Comparison of ENCODE assay signal across 8 mouse cellular contexts in genomic region chr2:119619002-119619401, GRCm38 (mm10). TPM values are rescaled to one million over a fixed set of nuclear protein-coding genes. Genes with fewer than 3 reads are reported as not detected.
DNase-seq lines count a peak whose midpoint lies in the region; ATAC-seq and TF ChIP-seq lines count a peak whose summit lies in the region.
"Not testable (repeated sequence)": the region's sequence is repeated elsewhere in the genome, so short reads cannot be mapped to it uniquely, and the experiment has no call there.

No protein-coding gene starts in this region.

- ATAC-seq in embryonic facial prominence, embryonic 13.5 days (ENCODE audit: insufficient number of reproducible peaks, insufficient read depth, low FRiP score, low TSS enrichment, low read depth); hindbrain, embryonic 12.5 days (ENCODE audit: low FRiP score); kidney, embryonic 15.5 days (replicated peaks; ENCODE audit: low FRiP score); liver, embryonic 12.5 days; neural tube, embryonic 15.5 days (ENCODE audit: low FRiP score): not testable (repeated sequence)

- not testable (repeated sequence) for DNase-seq in gastrocnemius, adult 2 months; midbrain, embryonic 10.5 days (ENCODE audit: low spot score)

- peak overlapping the region; percentile 72 for H3K4me2 ChIP-seq in embryonic facial prominence, embryonic 13.5 days
- peak overlapping the region; percentile 96 for H3K4me2 ChIP-seq in hindbrain, embryonic 12.5 days (replicated peaks)
- peak overlapping the region; percentile 76 for H3K4me2 ChIP-seq in kidney, embryonic 15.5 days
- H3K4me2 ChIP-seq in liver, embryonic 12.5 days: peak overlapping the region; percentile 77
- H3K4me2 ChIP-seq in neural tube, embryonic 15.5 days: peak overlapping the region; percentile 94

- H3K9me3 ChIP-seq in ES-Bruce4 (replicated peaks; ENCODE audit: control insufficient read depth, insufficient read depth, low read length, poor library complexity, severe bottlenecking); embryonic facial prominence, embryonic 13.5 days; hindbrain, embryonic 12.5 days (replicated peaks); kidney, embryonic 15.5 days (replicated peaks); liver, embryonic 12.5 days (replicated peaks); midbrain, embryonic 10.5 days (replicated peaks); neural tube, embryonic 15.5 days (replicated peaks): not testable (repeated sequence)

- not testable (repeated sequence) for TF ChIP-seq EP300 in ES-Bruce4 (IDR thresholded peaks at IDR 0.05; ENCODE audit: insufficient read depth, low read depth, low read length)

- H3K36me3 ChIP-seq in ES-Bruce4 (ENCODE audit: control insufficient read depth, insufficient read depth, low read length, poor library complexity, severe bottlenecking); hindbrain, embryonic 12.5 days; neural tube, embryonic 15.5 days: not testable (repeated sequence)
- H3K36me3 ChIP-seq in embryonic facial prominence, embryonic 13.5 days: peaks cover 10% of the 10 kb centered on the region
- H3K36me3 ChIP-seq in kidney, embryonic 15.5 days: peaks cover 15% of the 10 kb centered on the region
- peaks cover 40% of the 10 kb centered on the region for H3K36me3 ChIP-seq in liver, embryonic 12.5 days
- H3K36me3 ChIP-seq in midbrain, embryonic 10.5 days: peaks cover 29% of the 10 kb centered on the region

- H3K27me3 ChIP-seq in ES-Bruce4 (ENCODE audit: control insufficient read depth, insufficient read depth, low read length, poor library complexity, severe bottlenecking); embryonic facial prominence, embryonic 13.5 days; hindbrain, embryonic 12.5 days; kidney, embryonic 15.5 days; liver, embryonic 12.5 days (replicated peaks); midbrain, embryonic 10.5 days (ENCODE audit: low read depth, poor library complexity, severe bottlenecking); neural tube, embryonic 15.5 days (replicated peaks): not testable (repeated sequence)

- WGBS in embryonic facial prominence, embryonic 13.5 days: 15% methylated on average over 6 of the region's 6 CpGs
- WGBS in hindbrain, embryonic 12.5 days: 12% methylated on average over 6 of the region's 6 CpGs
- WGBS in kidney, embryonic 15.5 days: 8% methylated on average over 6 of the region's 6 CpGs
- 7% methylated on average over 6 of the region's 6 CpGs for WGBS in liver, embryonic 12.5 days (ENCODE audit: insufficient replicate concordance)
- 18% methylated on average over 6 of the region's 6 CpGs for WGBS in midbrain, embryonic 10.5 days
- WGBS in neural tube, embryonic 15.5 days: 9% methylated on average over 6 of the region's 6 CpGs

- TF ChIP-seq POLR2A in ES-Bruce4 (IDR thresholded peaks at IDR 0.05; ENCODE audit: insufficient read depth, low read length): not testable (repeated sequence)

- H3K9ac ChIP-seq in ES-Bruce4 (ENCODE audit: low read depth, poor library complexity, severe bottlenecking): peak overlapping the region; percentile 60
- peak overlapping the region; percentile 68 for H3K9ac ChIP-seq in embryonic facial prominence, embryonic 13.5 days
- peak overlapping the region; percentile 61; the same call in 1 of the 2 replicates for H3K9ac ChIP-seq in hindbrain, embryonic 12.5 days
- H3K9ac ChIP-seq in kidney, embryonic 15.5 days: peak overlapping the region; percentile 27
- H3K9ac ChIP-seq in liver, embryonic 12.5 days: peak overlapping the region; percentile 86
- 0 out of 2 replicates have a peak overlapping the region, but pooled peaks have one; percentile 17 for H3K9ac ChIP-seq in neural tube, embryonic 15.5 days (replicated peaks)

- intact Hi-C loops in gastrocnemius, adult 2 months (cut with DNase I): not testable (repeated sequence)

- not testable (repeated sequence) for H3K27ac ChIP-seq in ES-Bruce4 (ENCODE audit: insufficient read depth, low read length); hindbrain, embryonic 12.5 days; neural tube, embryonic 15.5 days (replicated peaks)
- H3K27ac ChIP-seq in embryonic facial prominence, embryonic 13.5 days: peak overlapping the region; percentile 72
- peak overlapping the region; percentile 56; the same call in 1 of the 2 replicates for H3K27ac ChIP-seq in gastrocnemius, adult 2 months
- H3K27ac ChIP-seq in kidney, embryonic 15.5 days: peak overlapping the region; percentile 42
- peak overlapping the region; percentile 89 for H3K27ac ChIP-seq in liver, embryonic 12.5 days
- peak overlapping the region; percentile 94 for H3K27ac ChIP-seq in midbrain, embryonic 10.5 days (replicated peaks)

- peak overlapping the region; percentile 86 for H3K4me3 ChIP-seq in ES-Bruce4 (ENCODE audit: low read depth, low read length)
- peak overlapping the region; percentile 74 for H3K4me3 ChIP-seq in embryonic facial prominence, embryonic 13.5 days
- H3K4me3 ChIP-seq in gastrocnemius, adult 2 months: peak overlapping the region; percentile 79
- H3K4me3 ChIP-seq in hindbrain, embryonic 12.5 days: peak overlapping the region; percentile 58
- peak overlapping the region; percentile 81 for H3K4me3 ChIP-seq in kidney, embryonic 15.5 days (replicated peaks)
- H3K4me3 ChIP-seq in liver, embryonic 12.5 days: peak overlapping the region; percentile 72
- H3K4me3 ChIP-seq in midbrain, embryonic 10.5 days: peak overlapping the region; percentile 87
- peak overlapping the region; percentile 67 for H3K4me3 ChIP-seq in neural tube, embryonic 15.5 days (replicated peaks)

- H3K4me1 ChIP-seq in ES-Bruce4 (ENCODE audit: control insufficient read depth, insufficient read depth, low read length): not testable (repeated sequence)
- peaks cover 29% of the 10 kb centered on the region for H3K4me1 ChIP-seq in embryonic facial prominence, embryonic 13.5 days
- peaks cover 27% of the 10 kb centered on the region for H3K4me1 ChIP-seq in hindbrain, embryonic 12.5 days
- peaks cover 29% of the 10 kb centered on the region for H3K4me1 ChIP-seq in kidney, embryonic 15.5 days
- H3K4me1 ChIP-seq in liver, embryonic 12.5 days: peaks cover 47% of the 10 kb centered on the region
- peaks cover 40% of the 10 kb centered on the region for H3K4me1 ChIP-seq in midbrain, embryonic 10.5 days
- H3K4me1 ChIP-seq in neural tube, embryonic 15.5 days: peaks cover 16% of the 10 kb centered on the region

- not testable (repeated sequence) for TF ChIP-seq CTCF in ES-Bruce4 (IDR thresholded peaks at IDR 0.05; ENCODE audit: low read depth, low read length); gastrocnemius, adult 2 months (IDR thresholded peaks at IDR 0.05)

RNA-seq across cellular contexts. Expression of gene Oip5, which starts 0.7 kb away (rescaled TPM):
- 45.3 and 53.0 TPM in 2 replicates for polyA plus RNA-seq in ES-Bruce4 (2011; ENCODE audit: insufficient read depth, insufficient read length, low read depth, missing spikeins)
- polyA plus RNA-seq in embryonic facial prominence, embryonic 13.5 days (2015; fragmentation: Nextera tagmentation; extraction: Ambion mirVana): 23.0 and 24.6 TPM in 2 replicates
- not detected for total RNA-seq in gastrocnemius, adult 2 months (2021)
- polyA plus RNA-seq in hindbrain, embryonic 12.5 days (2016; fragmentation: Nextera tagmentation; extraction: Ambion mirVana): 17.7 and 22.6 TPM in 2 replicates
- 30.7 and 31.5 TPM in 2 replicates for polyA plus RNA-seq in kidney, embryonic 15.5 days (2015; fragmentation: Nextera tagmentation; extraction: Ambion mirVana)
- polyA plus RNA-seq in liver, embryonic 12.5 days (2016; fragmentation: Nextera tagmentation; extraction: Ambion mirVana): 43.6 and 46.4 TPM in 2 replicates
- 43.7 and 45.4 TPM in 2 replicates for polyA plus RNA-seq in midbrain, embryonic 10.5 days (2016; fragmentation: Nextera tagmentation; extraction: Ambion mirVana)
- polyA plus RNA-seq in neural tube, embryonic 15.5 days (2015; fragmentation: Nextera tagmentation; extraction: Ambion mirVana): 4.6 and 9.2 TPM in 2 replicates

RNA-seq across cellular contexts. Expression of gene Nusap1, which starts 0.9 kb away (rescaled TPM):
- polyA plus RNA-seq in ES-Bruce4 (2011; ENCODE audit: insufficient read depth, insufficient read length, low read depth, missing spikeins): 185 and 189 TPM in 2 replicates
- polyA plus RNA-seq in embryonic facial prominence, embryonic 13.5 days (2015; fragmentation: Nextera tagmentation; extraction: Ambion mirVana): 79.5 and 79.7 TPM in 2 replicates
- total RNA-seq in gastrocnemius, adult 2 months (2021): under 1 TPM; 0.11 to 0.28 TPM
- polyA plus RNA-seq in hindbrain, embryonic 12.5 days (2016; fragmentation: Nextera tagmentation; extraction: Ambion mirVana): 56.4 and 57.6 TPM in 2 replicates
- 77.0 and 79.8 TPM in 2 replicates for polyA plus RNA-seq in kidney, embryonic 15.5 days (2015; fragmentation: Nextera tagmentation; extraction: Ambion mirVana)
- polyA plus RNA-seq in liver, embryonic 12.5 days (2016; fragmentation: Nextera tagmentation; extraction: Ambion mirVana): 90.2 and 91.3 TPM in 2 replicates
- 102 and 104 TPM in 2 replicates for polyA plus RNA-seq in midbrain, embryonic 10.5 days (2016; fragmentation: Nextera tagmentation; extraction: Ambion mirVana)
- 8.3 and 22.5 TPM in 2 replicates for polyA plus RNA-seq in neural tube, embryonic 15.5 days (2015; fragmentation: Nextera tagmentation; extraction: Ambion mirVana)

RNA-seq across cellular contexts. Expression of gene Ndufaf1, which starts 43.6 kb away (rescaled TPM):
- 56.0 and 59.3 TPM in 2 replicates for polyA plus RNA-seq in ES-Bruce4 (2011; ENCODE audit: insufficient read depth, insufficient read length, low read depth, missing spikeins)
- 52.0 and 52.4 TPM in 2 replicates for polyA plus RNA-seq in embryonic facial prominence, embryonic 13.5 days (2015; fragmentation: Nextera tagmentation; extraction: Ambion mirVana)
- 10 to 100 TPM; 36.7 to 62.7 TPM for total RNA-seq in gastrocnemius, adult 2 months (2021)
- polyA plus RNA-seq in hindbrain, embryonic 12.5 days (2016; fragmentation: Nextera tagmentation; extraction: Ambion mirVana): 38.1 and 45.6 TPM in 2 replicates
- 51.8 and 52.3 TPM in 2 replicates for polyA plus RNA-seq in kidney, embryonic 15.5 days (2015; fragmentation: Nextera tagmentation; extraction: Ambion mirVana)
- polyA plus RNA-seq in liver, embryonic 12.5 days (2016; fragmentation: Nextera tagmentation; extraction: Ambion mirVana): 47.4 and 49.6 TPM in 2 replicates
- 46.2 TPM in 2 replicates for polyA plus RNA-seq in midbrain, embryonic 10.5 days (2016; fragmentation: Nextera tagmentation; extraction: Ambion mirVana)
- polyA plus RNA-seq in neural tube, embryonic 15.5 days (2015; fragmentation: Nextera tagmentation; extraction: Ambion mirVana): 43.9 and 47.8 TPM in 2 replicates

RNA-seq across cellular contexts. Expression of gene Rtf1, which starts 55.9 kb away (rescaled TPM):
- polyA plus RNA-seq in ES-Bruce4 (2011; ENCODE audit: insufficient read depth, insufficient read length, low read depth, missing spikeins): 34.9 and 47.3 TPM in 2 replicates
- 69.0 and 74.0 TPM in 2 replicates for polyA plus RNA-seq in embryonic facial prominence, embryonic 13.5 days (2015; fragmentation: Nextera tagmentation; extraction: Ambion mirVana)
- 10 to 100 TPM; 25.3 to 27.2 TPM for total RNA-seq in gastrocnemius, adult 2 months (2021)
- polyA plus RNA-seq in hindbrain, embryonic 12.5 days (2016; fragmentation: Nextera tagmentation; extraction: Ambion mirVana): 77.8 and 78.3 TPM in 2 replicates
- polyA plus RNA-seq in kidney, embryonic 15.5 days (2015; fragmentation: Nextera tagmentation; extraction: Ambion mirVana): 44.7 and 45.9 TPM in 2 replicates
- polyA plus RNA-seq in liver, embryonic 12.5 days (2016; fragmentation: Nextera tagmentation; extraction: Ambion mirVana): 27.7 and 27.8 TPM in 2 replicates
- 52.0 and 52.4 TPM in 2 replicates for polyA plus RNA-seq in midbrain, embryonic 10.5 days (2016; fragmentation: Nextera tagmentation; extraction: Ambion mirVana)
- 53.1 and 58.5 TPM in 2 replicates for polyA plus RNA-seq in neural tube, embryonic 15.5 days (2015; fragmentation: Nextera tagmentation; extraction: Ambion mirVana)

Comparison
In these comparisons a context has a peak if more than half of its experiments do, and no peak if none do; other contexts are left out.
1. H3K9ac ChIP-seq: peak in every context shown above with its lines; median percentile 86 in liver, embryonic 12.5 days; 68 in embryonic facial prominence, embryonic 13.5 days; 61 in hindbrain, embryonic 12.5 days; 60 in ES-Bruce4; 27 in kidney, embryonic 15.5 days; 17 in neural tube, embryonic 15.5 days.